Mouse (Mus musculus): Measurements from ENCODE around the gene Bpifb4.

Bpifb4 gene

GRCm38 (mm10) chr2:154005094-154005493 is 67.1 kb downstream of the Bpifb4 start:
- no peak for DNase-seq (ENCODE audit: low spot score)

- no peak for DNase-seq (ENCODE audit: low spot score)
Measured at GRCm38 (mm10) chr2:154005734-154006133, 67.7 kb downstream of the Bpifb4 start.

- DNase-seq (ENCODE audit: low spot score) = no peak
Measured at GRCm38 (mm10) chr2:154006331-154006730, 68.3 kb downstream of the Bpifb4 start.

- no peak for DNase-seq (ENCODE audit: low spot score)
Measured at GRCm38 (mm10) chr2:154007381-154007780, 69.4 kb downstream of the Bpifb4 start.

GRCm38 (mm10) chr2:154007965-154008364 is 70.0 kb downstream of the Bpifb4 start, which contains the start of gene Bpifa2:
Gene Bpifa2 (plus strand): TSS chr2:154008265.
- no peak for DNase-seq (ENCODE audit: low spot score)

All from ovary, postnatal 36 days (tissue).